Mouse (Mus musculus): Measurements from ENCODE around the gene Dgat2. TPM values are rescaled to one million over a fixed set of nuclear protein-coding genes. Genes with fewer than 3 reads are reported as not detected.

The Dgat2 gene
- polyA plus RNA-seq (2015; fragmentation: Nextera tagmentation; extraction: Ambion mirVana), result 15.5 and 21.2 TPM in 2 replicates

DNA sequence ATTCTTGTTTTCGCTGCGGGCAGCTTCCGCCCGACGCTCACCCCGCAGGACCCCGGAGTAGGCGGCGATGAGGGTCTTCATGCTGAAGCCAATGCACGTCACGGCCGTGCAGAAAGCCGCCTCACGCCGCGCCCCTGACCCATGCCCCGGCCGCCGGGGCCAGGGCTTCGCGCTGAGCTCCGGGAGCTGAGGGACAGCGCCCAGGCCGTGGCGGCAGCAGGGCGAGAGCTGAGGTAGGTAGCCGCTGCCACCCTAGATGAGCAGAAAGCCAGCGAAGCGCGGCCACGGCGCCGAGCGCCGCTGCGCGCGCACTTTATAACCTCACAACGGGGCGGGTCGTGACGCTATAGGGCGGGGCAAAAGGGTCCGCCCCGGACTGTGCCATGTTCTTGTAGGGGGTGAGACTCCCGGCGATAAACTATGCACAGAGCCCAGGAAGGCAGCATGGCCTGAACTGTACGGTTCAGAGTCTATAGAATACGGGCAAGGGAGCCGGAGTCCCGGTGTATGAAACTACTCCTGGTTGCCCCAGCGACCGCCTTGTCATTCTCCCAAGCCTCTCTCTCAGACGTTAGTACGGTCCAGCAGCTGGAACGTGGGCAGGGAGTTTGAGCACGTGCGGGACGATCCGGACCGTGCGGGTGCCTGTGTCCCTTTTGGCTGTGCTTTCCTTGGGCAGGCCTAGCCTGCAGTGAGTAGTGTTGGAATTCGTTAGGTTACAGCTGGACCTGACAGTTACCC lies at the start of gene Dgat2:
TSS of gene Dgat2 (minus strand) at position 288 of the 741 bp plus-strand sequence.

DNA sequence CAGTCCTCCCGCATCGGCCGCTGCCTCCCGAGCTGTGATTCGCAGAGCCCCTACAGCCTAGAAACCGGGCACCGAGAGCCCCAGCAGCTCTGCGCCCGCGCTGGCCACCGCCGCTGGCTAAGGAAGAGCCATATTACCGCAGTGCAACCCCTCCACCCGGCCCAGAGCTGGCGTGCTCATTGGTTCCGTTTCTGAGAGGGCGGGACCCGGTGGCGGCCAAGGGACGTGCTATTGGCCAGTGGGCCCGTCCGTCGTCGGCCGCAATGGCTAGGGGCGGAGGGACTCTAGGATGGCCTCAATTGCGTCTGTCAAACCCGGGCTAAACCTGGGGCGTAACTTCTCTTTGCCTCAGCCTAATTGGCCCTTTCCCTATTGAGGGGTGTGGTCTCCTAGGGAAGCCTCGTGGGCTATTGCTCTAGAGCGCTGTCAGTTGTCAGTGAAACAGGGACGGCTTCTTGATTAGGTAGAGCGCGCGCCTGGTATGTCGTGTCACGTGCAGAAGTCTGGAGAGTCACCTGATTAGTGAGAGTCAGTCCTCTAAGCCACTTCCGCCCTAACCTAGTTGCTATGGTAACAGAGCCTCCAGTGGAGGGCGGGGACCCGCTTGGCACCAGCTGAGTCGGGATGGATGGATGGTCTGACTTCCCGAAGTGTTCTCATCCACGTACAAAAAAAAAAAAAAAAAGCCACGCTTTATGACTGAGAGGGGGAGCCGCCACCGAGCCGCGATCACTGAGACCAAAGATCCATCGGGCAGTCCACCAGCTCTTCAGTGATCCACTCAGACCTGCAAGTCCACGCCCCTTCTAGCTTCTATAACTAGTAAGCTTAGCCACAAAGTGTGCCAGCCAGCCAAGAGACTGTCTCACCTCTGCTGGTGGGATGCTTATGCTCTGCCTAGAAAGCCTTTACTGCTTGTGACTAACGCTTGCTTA lies 41.3 kb downstream of the Dgat2 start, which contains the start of gene Uvrag:
TSS of gene Uvrag (minus strand) at position 158 of the 935 bp plus-strand sequence.

Other genes with a start within 250 kb of the Dgat2 start
- 12.2 and 14.1 TPM in 2 replicates for gene Uvrag, start 41.6 kb downstream of the Dgat2 start, polyA plus RNA-seq (2015; fragmentation: Nextera tagmentation; extraction: Ambion mirVana)
- gene Mogat2, start 55.9 kb upstream of the Dgat2 start, polyA plus RNA-seq (2015; fragmentation: Nextera tagmentation; extraction: Ambion mirVana), result 0.36 and 1.2 TPM in 2 replicates
- 17.1 and 38.2 TPM in 2 replicates for gene Map6, start 84.7 kb upstream of the Dgat2 start, polyA plus RNA-seq (2015; fragmentation: Nextera tagmentation; extraction: Ambion mirVana)
- gene Serpinh1, start 170.5 kb upstream of the Dgat2 start, polyA plus RNA-seq (2015; fragmentation: Nextera tagmentation; extraction: Ambion mirVana), result 474 and 480 TPM in 2 replicates
- 12.0 and 13.7 TPM in 2 replicates for gene Gdpd5, start 198.7 kb upstream of the Dgat2 start, polyA plus RNA-seq (2015; fragmentation: Nextera tagmentation; extraction: Ambion mirVana)